Mouse (Mus musculus): Measurements from ENCODE around the gene Tnfrsf18.

DNA sequence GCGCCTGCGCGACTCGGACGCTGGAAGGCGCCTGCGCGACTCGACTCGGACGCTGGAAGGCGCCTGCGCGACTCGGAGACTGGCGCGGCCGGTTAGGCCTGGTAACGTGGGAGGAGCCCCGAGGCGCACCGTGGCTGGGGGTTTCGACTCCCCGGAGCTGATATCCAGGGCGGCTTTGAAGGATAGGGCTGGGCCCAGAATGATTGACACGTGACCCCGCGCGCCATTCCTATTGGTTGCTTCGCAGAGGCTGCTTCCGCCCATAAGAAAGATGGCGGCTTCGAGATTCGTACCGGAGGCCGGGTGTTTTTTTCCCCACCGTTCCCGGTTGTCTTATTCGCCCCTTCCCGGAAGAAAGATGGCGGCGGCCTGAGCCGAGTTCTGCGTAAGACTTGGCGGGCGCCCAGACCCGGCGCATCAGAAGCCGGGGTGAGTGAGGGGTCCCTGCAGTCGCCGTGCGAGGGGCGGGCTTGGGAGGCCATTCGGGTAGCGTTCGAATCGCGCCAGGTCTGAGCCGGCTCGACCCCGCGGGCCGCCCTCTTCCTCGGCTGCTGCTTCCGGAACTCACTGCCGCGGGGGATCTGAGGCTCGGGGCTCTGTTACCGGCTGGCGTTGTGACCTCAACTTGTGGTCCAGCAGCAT is 32.9 kb upstream of the Tnfrsf18 start:
- no peak for TF ChIP-seq MAFK (IDR thresholded peaks at IDR 0.05; ENCODE audit: insufficient read depth, low read depth, low read length)
- peak; percentile 75 for TF ChIP-seq ZNF384 (IDR thresholded peaks at IDR 0.05; ENCODE audit: low read depth, low read length)
- 0 out of 2 replicates have a peak, but pooled peaks have one; percentile 69 for TF ChIP-seq CHD2 (IDR thresholded peaks at IDR 0.05; ENCODE audit: low read depth, low read length)
- peak; percentile 90 for TF ChIP-seq HCFC1 (IDR thresholded peaks at IDR 0.05; ENCODE audit: borderline replicate concordance, insufficient read depth, low read length)
